In genomic region chr7:139130361-139130760, GRCm38 (mm10) we compare ENCODE assay signal across 16 mouse cellular contexts. TPM values are rescaled to one million over a fixed set of nuclear protein-coding genes. Genes with fewer than 3 reads are reported as not detected.
DNase-seq lines count a peak whose midpoint lies in the region; ATAC-seq lines count a peak whose summit lies in the region.
"Had no signal": no experiment of that assay in that cellular context is flagged by ENCODE, and none has a peak within 500 bp of the region (broad histone marks: within the 10 kb centered on the region; RNA-seq: fewer than 3 reads in every experiment).

No protein-coding gene starts in this region.

- intact Hi-C loops in left cerebral cortex, postnatal 4 days (cut with DNase I): no loop called here

- no peak overlapping the region for H3K4me3 ChIP-seq in hindbrain, embryonic 13.5 days
- no peak overlapping the region for H3K4me3 ChIP-seq in hindbrain, embryonic 16.5 days (ENCODE audit: low read length)
- H3K4me3 ChIP-seq in limb, embryonic 11.5 days (ENCODE audit: low read depth, low read length): no peak overlapping the region
- H3K4me3 ChIP-seq: forebrain, embryonic 10.5 days; heart, embryonic 15.5 days; left cerebral cortex, adult 2 months; liver, embryonic 13.5 days had no signal

- peak overlapping the region; percentile 11; the same call in 1 of the 2 replicates for H3K9ac ChIP-seq in hindbrain, embryonic 13.5 days
- H3K9ac ChIP-seq in hindbrain, embryonic 16.5 days (ENCODE audit: low read depth, low read length): no peak overlapping the region
- no peak overlapping the region for H3K9ac ChIP-seq in limb, embryonic 11.5 days (ENCODE audit: low read length)
- H3K9ac ChIP-seq: heart, embryonic 15.5 days; liver, embryonic 13.5 days had no signal

- ATAC-seq in hindbrain, embryonic 13.5 days (ENCODE audit: low FRiP score): no peak
- ATAC-seq in hindbrain, embryonic 16.5 days: no peak
- ATAC-seq in limb, embryonic 11.5 days (ENCODE audit: insufficient number of reproducible peaks, low FRiP score, low TSS enrichment, low read depth): peak; percentile 51; the same call in 1 of the 2 replicates
- ATAC-seq: inflammation-experienced regulatory T-cells, adult 6 months had no signal

- H3K4me2 ChIP-seq in hindbrain, embryonic 13.5 days: no peak overlapping the region
- H3K4me2 ChIP-seq in hindbrain, embryonic 16.5 days (ENCODE audit: low read length): no peak overlapping the region
- no peak overlapping the region for H3K4me2 ChIP-seq in limb, embryonic 11.5 days (ENCODE audit: low read depth, severe bottlenecking)
- H3K4me2 ChIP-seq: heart, embryonic 15.5 days; liver, embryonic 13.5 days had no signal

- peak overlapping the region; percentile 44; the same call in 1 of the 2 replicates for H3K27ac ChIP-seq in hindbrain, embryonic 13.5 days
- H3K27ac ChIP-seq in hindbrain, embryonic 16.5 days (ENCODE audit: low read depth, low read length): no peak overlapping the region
- no peak overlapping the region for H3K27ac ChIP-seq in limb, embryonic 11.5 days (replicated peaks; ENCODE audit: low read depth, low read length)
- H3K27ac ChIP-seq: forebrain, embryonic 10.5 days; heart, embryonic 15.5 days; liver, embryonic 13.5 days had no signal

- peaks cover 35% of the 10 kb centered on the region for H3K4me1 ChIP-seq in hindbrain, embryonic 13.5 days (replicated peaks)
- peaks cover 6% of the 10 kb centered on the region for H3K4me1 ChIP-seq in hindbrain, embryonic 16.5 days (ENCODE audit: control insufficient read depth, insufficient read depth, low read depth, low read length)
- peaks cover 14% of the 10 kb centered on the region for H3K4me1 ChIP-seq in limb, embryonic 11.5 days (ENCODE audit: control insufficient read depth, insufficient read depth, low read length)
- H3K4me1 ChIP-seq: liver, embryonic 13.5 days had no signal

- WGBS in hindbrain, embryonic 13.5 days: 26% methylated on average over 6 of the region's 6 CpGs
- 36% methylated on average over 6 of the region's 6 CpGs for WGBS in hindbrain, embryonic 16.5 days
- 20% methylated on average over 6 of the region's 6 CpGs for WGBS in limb, embryonic 11.5 days

- no peaks in the 10 kb centered on the region for H3K9me3 ChIP-seq in hindbrain, embryonic 13.5 days
- H3K9me3 ChIP-seq in hindbrain, embryonic 16.5 days (ENCODE audit: control insufficient read depth, low read length): no peaks in the 10 kb centered on the region
- H3K9me3 ChIP-seq in limb, embryonic 11.5 days (ENCODE audit: control insufficient read depth, low read length): no peaks in the 10 kb centered on the region
- H3K9me3 ChIP-seq: forebrain, embryonic 10.5 days; heart, embryonic 15.5 days; liver, embryonic 13.5 days had no signal

- DNase-seq in CD4-positive helper T cell, adult 2 months (ENCODE audit: low read depth, low spot score): peak; percentile 50
- DNase-seq in brain, adult 2 months (ENCODE audit: low read depth, low spot score): peak; percentile 43
- peak; percentile 59 for DNase-seq in limb, embryonic 11.5 days (ENCODE audit: low spot score)
- no peak for DNase-seq in left cerebral cortex, adult 9 months (ENCODE audit: low spot score in 2 of 2)
- DNase-seq in ovary, postnatal 36 days (ENCODE audit: low spot score): no peak
- no peak for DNase-seq in left cerebral cortex, postnatal 4 days
- DNase-seq: adrenal gland, postnatal 25 days; gastrocnemius, postnatal 36 days; liver, embryonic 13.5 days; lung, postnatal 14 days had no signal

- 0 out of 2 replicates have a peak, but pooled peaks cover 13% of the 10 kb centered on the region for H3K27me3 ChIP-seq in hindbrain, embryonic 13.5 days
- no peaks in the 10 kb centered on the region for H3K27me3 ChIP-seq in hindbrain, embryonic 16.5 days (replicated peaks; ENCODE audit: control insufficient read depth, insufficient read depth, low read length)
- no peaks in the 10 kb centered on the region for H3K27me3 ChIP-seq in limb, embryonic 11.5 days (ENCODE audit: control insufficient read depth, insufficient read depth, low read length)
- H3K27me3 ChIP-seq: liver, embryonic 13.5 days had no signal

- H3K36me3 ChIP-seq in hindbrain, embryonic 13.5 days: no peaks in the 10 kb centered on the region
- H3K36me3 ChIP-seq in hindbrain, embryonic 16.5 days (ENCODE audit: control insufficient read depth, insufficient read depth, low read length): no peaks in the 10 kb centered on the region
- no peaks in the 10 kb centered on the region for H3K36me3 ChIP-seq in limb, embryonic 11.5 days (ENCODE audit: control insufficient read depth, insufficient read depth, low read length)
- H3K36me3 ChIP-seq: forebrain, embryonic 10.5 days; heart, embryonic 15.5 days; liver, embryonic 13.5 days had no signal

RNA-seq across cellular contexts. Expression of gene Dpysl4, which starts 44.6 kb away (rescaled TPM):
- polyA plus RNA-seq in hindbrain, embryonic 13.5 days (2015; fragmentation: Nextera tagmentation; extraction: Ambion mirVana): 265 and 280 TPM in 2 replicates
- 177 and 182 TPM in 2 replicates for polyA plus RNA-seq in hindbrain, embryonic 16.5 days (2015; fragmentation: Nextera tagmentation; extraction: Ambion mirVana)
- polyA plus RNA-seq in limb, embryonic 11.5 days (2014; fragmentation: Nextera tagmentation; extraction: Ambion mirVana): 31.0 and 32.8 TPM in 2 replicates
- 100 to 1,000 TPM; 101 to 108 TPM for total RNA-seq in left cerebral cortex, postnatal 4 days (2021)

Comparison
In these comparisons a context has a peak if more than half of its experiments do, and no peak if none do; other contexts are left out.
1. DNase-seq: peak in CD4-positive helper T cell, adult 2 months (single experiment), brain, adult 2 months (single experiment) and limb, embryonic 11.5 days (single experiment); none in left cerebral cortex, adult 9 months (0 of 2), ovary, postnatal 36 days (single experiment) and left cerebral cortex, postnatal 4 days (single experiment).